Mouse (Mus musculus) B cell, adult 67 days (primary cell): ENCODE data around the gene Gm3409. TPM values are rescaled to one million over a fixed set of nuclear protein-coding genes. Genes with fewer than 3 reads are reported as not detected.

Source experiments
- total RNA-seq, 2 experiments: library from RNA; stranded (reverse); gene quantifications; 4 replicates each; pipeline ENCODE4 v1.2.4; 2023

The Gm3409 gene
- total RNA-seq = not detected

DNA sequence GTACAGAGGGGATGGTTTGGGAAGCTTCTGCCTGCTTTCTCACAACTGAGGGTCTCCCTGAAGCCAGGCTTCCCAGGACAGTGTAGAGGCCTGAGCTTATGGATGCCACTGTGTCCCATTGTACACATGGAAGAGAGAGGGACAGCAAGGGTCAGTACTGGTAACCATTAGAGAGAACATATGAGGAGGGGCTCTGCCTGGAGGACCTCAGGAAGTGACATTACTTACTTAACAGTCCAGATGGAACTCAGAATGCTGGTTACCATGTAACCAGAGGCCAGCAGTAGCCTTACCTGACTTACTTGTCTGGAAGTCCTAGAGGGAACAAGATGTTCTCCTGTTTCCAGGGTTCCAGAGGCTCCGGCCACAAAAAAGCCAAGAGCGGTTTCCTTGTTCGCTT lies at the start of gene Gm3409:
Gm3409 (plus strand) TSS at position 301 of the 400 bp plus-strand sequence.

GRCm38 (mm10) chr5:146491063-146491462 lies 46.4 kb upstream of the Gm3409 start, which contains the start of gene Gm6370:
Gene Gm6370 (plus strand): TSS chr5:146491363.

DNA sequence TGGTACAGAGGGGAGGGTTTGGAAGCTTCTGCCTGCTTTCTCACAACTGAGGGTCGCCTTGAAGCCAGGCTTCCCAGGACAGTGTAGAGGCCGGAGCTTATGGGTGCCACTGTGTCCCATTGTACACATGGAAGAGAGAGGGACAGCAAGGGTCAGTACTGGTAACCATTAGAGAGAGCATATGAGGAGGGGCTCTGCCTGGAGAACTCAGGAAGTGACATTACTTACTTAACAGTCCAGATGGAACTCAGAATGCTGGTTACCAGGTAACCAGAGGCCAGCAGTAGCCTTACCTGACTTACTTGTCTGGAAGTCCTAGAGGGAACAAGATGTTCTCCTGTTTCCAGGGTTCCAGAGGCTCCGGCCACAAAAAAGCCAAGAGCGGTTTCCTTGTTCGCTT lies 35.3 kb upstream of the Gm3409 start, which contains the start of gene 4930449I24Rik:
4930449I24Rik (plus strand) TSS at position 301 of the 400 bp plus-strand sequence.

DNA sequence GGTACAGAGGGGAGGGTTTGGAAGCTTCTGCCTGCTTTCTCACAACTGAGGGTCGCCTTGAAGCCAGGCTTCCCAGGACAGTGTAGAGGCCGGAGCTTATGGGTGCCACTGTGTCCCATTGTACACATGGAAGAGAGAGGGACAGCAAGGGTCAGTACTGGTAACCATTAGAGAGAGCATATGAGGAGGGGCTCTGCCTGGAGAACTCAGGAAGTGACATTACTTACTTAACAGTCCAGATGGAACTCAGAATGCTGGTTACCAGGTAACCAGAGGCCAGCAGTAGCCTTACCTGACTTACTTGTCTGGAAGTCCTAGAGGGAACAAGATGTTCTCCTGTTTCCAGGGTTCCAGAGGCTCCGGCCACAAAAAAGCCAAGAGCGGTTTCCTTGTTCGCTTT lies 23.6 kb upstream of the Gm3409 start, which contains the start of gene Gm3402:
Gm3402 (plus strand) TSS at position 301 of the 400 bp plus-strand sequence.

GRCm38 (mm10) chr5:146525501-146525900 lies 11.9 kb upstream of the Gm3409 start, which contains the start of gene Gm3404:
Gene Gm3404 (plus strand): TSS chr5:146525801.

GRCm38 (mm10) chr5:146555836-146556235 lies 18.4 kb downstream of the Gm3409 start, which contains the start of gene Gm3415:
Gene Gm3415 (plus strand): TSS chr5:146556136.

GRCm38 (mm10) chr5:146584478-146585306 lies 47.2 kb downstream of the Gm3409 start, which contains the start of gene Gpr12:
Gene Gpr12 (minus strand): TSS chr5:146585239.

Other genes with a start within 250 kb of the Gm3409 start
- not detected for gene Wasf3, start 152.7 kb upstream of the Gm3409 start, total RNA-seq
- gene Gm6408, start 55.7 kb upstream of the Gm3409 start, total RNA-seq = not detected
- not detected for gene Gm6370, start 46.3 kb upstream of the Gm3409 start, total RNA-seq
- gene 4930449I24Rik, start 35.2 kb upstream of the Gm3409 start, total RNA-seq = not detected
- gene Gm3402, start 23.5 kb upstream of the Gm3409 start, total RNA-seq = not detected
- not detected for gene Gm3404, start 11.8 kb upstream of the Gm3409 start, total RNA-seq
- not detected for gene Gm3415, start 18.5 kb downstream of the Gm3409 start, total RNA-seq
- gene Gpr12, start 47.6 kb downstream of the Gm3409 start, total RNA-seq = not detected